Comparison of ENCODE assay signal across 12 mouse cellular contexts in the genomic region with DNA sequence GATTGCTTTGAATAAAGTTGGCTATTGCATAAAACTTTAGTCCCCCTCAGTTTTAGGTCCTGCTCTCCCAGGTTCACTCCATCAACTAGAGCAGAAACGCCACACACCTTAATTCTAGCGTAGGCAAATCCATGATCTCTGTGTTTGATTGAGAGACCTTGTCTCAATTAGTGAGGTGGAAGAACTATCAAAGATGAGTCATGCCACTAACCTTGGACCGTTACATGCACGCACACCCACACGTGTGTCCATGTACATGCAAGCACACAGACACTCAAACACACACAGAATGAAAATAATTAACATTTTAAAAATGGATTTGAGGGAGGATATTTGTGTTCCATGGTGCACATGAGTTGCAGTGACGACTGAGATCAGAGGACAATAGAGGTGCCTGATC.
"Had no signal": no experiment of that assay in that cellular context is flagged by ENCODE, and none has a peak within 500 bp of the region (broad histone marks: within the 10 kb centered on the region; RNA-seq: fewer than 3 reads in every experiment).

No protein-coding gene starts in this region.

- ATAC-seq: liver, postnatal 0 days; midbrain, embryonic 13.5 days had no signal

- H3K27me3 ChIP-seq: limb, embryonic 12.5 days; liver, embryonic 13.5 days; lung, embryonic 15.5 days; midbrain, embryonic 13.5 days; stomach, embryonic 15.5 days had no signal

- H3K27ac ChIP-seq: kidney, postnatal 0 days; layer of hippocampus, adult 2 months; limb, embryonic 12.5 days; liver, embryonic 13.5 days; midbrain, embryonic 13.5 days; stomach, embryonic 15.5 days had no signal

- H3K9me3 ChIP-seq: limb, embryonic 12.5 days; liver, embryonic 13.5 days; lung, embryonic 15.5 days; midbrain, embryonic 13.5 days; stomach, embryonic 15.5 days had no signal

- H3K4me2 ChIP-seq: limb, embryonic 12.5 days; liver, embryonic 13.5 days; lung, embryonic 15.5 days; midbrain, embryonic 13.5 days; stomach, embryonic 15.5 days had no signal

- H3K9ac ChIP-seq: limb, embryonic 12.5 days; liver, embryonic 13.5 days; liver, postnatal 0 days; lung, embryonic 15.5 days; midbrain, embryonic 13.5 days; stomach, embryonic 15.5 days had no signal

- H3K4me1 ChIP-seq: liver, embryonic 13.5 days had no signal

- H3K4me3 ChIP-seq: layer of hippocampus, adult 2 months; limb, embryonic 12.5 days; liver, embryonic 13.5 days; lung, embryonic 15.5 days; midbrain, embryonic 13.5 days; stomach, embryonic 15.5 days had no signal

- H3K36me3 ChIP-seq: limb, embryonic 12.5 days; liver, embryonic 13.5 days; lung, embryonic 15.5 days; midbrain, embryonic 13.5 days; stomach, embryonic 15.5 days had no signal

- DNase-seq: kidney, postnatal 36 days; liver; liver, embryonic 13.5 days; liver, postnatal 0 days; right cerebral cortex, postnatal 14 days; thymus, postnatal 4 days had no signal
